Mouse (Mus musculus) gonadal fat pad, adult 2 months (tissue): ENCODE measurements around the gene Tnf. TPM values are rescaled to one million over a fixed set of nuclear protein-coding genes. Genes with fewer than 3 reads are reported as not detected.
"Not testable (repeated sequence)": the region's sequence is repeated elsewhere in the genome, so short reads cannot be mapped to it uniquely, and the experiment has no call there.

Experiments used
- DNase-seq: peaks from one replicate; pipeline ENCODE4 v3.0.0-alpha.2; 2012; ENCODE audit warnings: low read depth
- polyA plus RNA-seq: library from polyadenylated mRNA; depleted of rRNA; stranded (reverse); fragments of >200 nt; gene quantifications from 2 replicates; pipeline ENCODE4 v1.2.3, GENCODE M21; 2012

The Tnf gene
- polyA plus RNA-seq, 1 experiment: 1.3 TPM

DNA sequence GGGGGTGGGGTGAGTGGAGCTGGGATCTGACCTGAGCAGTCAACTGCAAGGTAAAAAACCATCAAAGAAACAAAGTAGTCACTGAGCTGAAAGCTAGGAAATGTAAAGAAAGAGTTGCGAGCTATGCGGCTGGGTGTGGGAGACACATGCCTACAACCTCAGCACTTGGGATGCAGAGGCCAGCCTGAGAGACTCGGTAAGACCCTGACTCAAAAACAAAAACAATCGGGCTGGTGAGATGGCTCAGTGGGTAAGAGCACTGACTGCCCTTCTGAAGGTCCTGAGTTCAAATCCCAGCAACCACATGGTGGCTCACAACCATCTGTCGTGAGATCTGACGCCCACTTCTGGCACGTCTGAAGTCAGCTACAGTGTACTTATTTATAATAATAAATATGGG, 32.3 kb upstream of the Tnf start:
- not testable (repeated sequence) for DNase-seq

DNA sequence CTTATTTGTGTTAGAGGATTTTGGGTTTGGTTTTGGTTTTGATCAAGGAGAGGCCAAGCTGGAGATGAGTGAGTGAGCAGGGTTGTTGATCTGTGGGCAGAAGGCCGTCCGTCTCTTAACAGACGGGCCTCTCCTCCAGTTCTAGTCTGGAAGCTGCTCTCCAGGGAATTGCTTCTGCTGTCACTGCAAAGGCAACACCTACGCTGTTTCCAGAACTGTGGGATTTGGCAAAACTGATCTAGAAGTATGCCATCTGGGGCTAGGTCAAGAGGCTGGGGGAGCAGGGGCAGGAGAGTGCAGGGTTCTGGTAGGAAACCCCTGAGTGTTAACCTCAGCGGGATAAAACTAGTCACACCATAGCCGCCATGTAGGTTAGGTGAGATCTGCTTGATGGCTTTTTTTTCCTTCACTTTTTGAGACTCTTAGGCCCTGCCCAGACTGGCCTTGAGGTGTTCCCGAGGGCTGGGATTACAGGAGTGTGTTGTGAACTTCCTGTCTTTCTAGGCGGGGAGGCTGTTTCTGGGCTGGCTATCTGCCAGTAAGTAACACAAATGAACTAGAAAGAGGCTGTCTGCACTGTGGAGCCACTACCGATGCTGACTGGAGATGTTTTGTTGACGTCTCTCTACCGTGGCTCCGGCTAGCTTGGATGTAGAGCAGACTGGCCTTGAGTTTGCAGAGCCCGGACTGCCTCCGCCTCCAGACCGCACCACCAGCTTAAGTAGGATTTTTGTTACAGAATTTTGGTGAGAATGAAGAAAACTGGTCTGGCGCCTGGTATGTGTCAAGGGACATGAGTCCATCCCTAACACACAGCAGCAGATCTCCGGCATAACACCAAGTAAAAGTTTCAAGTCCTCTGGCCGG, 31.5 kb upstream of the Tnf start, which contains the start of gene Atp6v1g2:
Gene Atp6v1g2 (plus strand): TSS at position 547 of the 867 bp plus-strand sequence.
- DNase-seq: no peak

DNA sequence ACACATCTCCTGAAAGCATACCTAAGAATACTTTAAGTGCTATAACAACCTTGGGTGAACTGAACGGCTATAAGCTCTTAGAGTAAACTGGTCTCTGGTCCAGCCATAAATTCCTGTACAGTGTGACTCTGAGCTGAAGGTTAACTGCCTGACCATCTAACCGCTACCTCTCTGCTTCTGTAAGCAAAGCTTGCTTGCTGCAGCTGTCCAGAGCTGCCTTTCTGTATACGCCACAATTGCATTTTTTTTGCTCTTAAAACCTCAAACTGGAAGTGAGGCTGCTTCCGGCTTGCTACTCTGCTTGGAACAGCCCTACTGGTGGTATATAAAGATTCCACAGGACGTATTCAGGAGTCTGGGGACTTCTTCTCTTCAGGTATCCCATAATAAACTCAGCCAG, 30.9 kb upstream of the Tnf start:
- no peak for DNase-seq

DNA sequence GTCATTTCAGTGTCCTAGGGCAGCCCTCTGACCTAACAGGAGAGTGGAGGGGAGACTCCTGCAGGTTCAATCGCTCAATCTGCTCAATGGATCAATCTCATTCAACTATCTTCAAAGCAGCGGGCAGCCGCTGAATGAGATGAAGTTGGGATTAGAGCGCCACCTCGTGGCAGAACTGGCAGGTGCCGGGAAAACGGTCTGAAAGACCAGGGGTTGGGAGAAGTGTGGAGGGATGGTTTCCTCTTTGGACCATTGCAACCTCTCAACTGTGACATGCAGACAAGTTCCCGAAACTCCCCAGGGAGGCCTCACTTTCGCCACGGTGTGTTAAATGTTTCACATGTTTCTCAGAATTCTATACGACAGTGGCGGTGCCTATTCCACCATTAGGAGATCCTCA, 30.2 kb upstream of the Tnf start:
- DNase-seq: no peak

DNA sequence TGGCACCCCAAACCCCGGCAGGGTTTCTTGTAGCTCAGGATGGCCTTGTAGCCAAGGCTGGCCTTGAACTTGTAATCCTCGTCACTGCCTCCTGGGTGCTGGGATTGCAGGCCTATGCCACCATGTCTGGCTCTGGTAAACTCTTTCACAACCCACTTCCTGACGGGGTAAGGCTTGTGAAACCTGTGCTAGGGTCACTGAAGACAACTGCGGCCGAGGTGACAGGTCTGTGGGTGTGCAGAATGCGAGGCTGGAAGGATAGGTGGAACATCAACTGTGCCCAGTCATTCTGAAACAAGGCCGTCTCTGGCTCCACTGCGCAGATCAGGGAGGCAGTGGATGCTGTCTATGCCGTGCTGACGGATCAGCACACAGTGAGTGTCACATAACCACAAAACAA, 29.2 kb upstream of the Tnf start:
- no peak for DNase-seq

DNA sequence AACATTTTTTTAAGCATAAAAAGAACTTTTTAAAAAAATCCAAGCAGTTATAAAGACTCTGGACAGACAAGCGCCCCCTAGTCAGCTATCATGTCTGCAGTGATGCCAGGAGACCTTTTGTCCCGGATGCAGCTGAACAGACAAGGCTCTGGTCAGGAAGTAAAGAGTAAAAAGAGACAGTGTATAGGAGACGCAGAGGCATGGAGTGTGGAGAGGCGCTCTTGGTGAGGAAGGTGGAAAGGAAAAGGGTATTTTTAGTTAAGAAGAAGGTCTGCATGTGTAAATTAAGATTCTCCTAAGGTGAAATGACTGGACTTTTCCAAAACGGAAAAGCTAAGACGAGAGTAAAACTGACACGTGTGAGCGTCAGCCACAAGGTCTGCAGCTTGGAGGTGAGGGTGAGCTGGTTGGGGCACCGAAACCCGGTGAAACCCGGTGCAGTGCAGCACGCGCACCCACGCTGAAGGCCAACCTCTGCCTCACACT, 24.8 kb upstream of the Tnf start:
- no peak for DNase-seq

DNA sequence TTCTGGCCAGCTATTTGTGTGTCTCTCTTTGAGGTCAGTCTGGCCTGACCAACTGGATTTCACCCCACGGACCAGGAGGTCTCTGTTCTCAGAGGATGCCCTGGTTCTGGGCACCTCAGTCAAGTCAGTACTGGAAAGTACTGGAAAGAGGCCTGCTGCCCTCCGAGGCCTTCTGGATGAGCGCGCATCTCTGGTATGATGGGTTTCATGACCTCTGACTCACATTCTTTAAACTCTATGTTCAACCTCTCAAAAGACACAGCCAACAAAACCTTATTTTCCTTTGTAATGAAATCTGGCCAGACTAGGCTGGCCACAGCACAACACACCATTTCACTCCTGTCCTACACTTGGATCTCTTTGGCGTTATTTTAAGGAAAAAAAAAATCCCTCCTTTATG, 23.6 kb upstream of the Tnf start:
- no peak for DNase-seq

DNA sequence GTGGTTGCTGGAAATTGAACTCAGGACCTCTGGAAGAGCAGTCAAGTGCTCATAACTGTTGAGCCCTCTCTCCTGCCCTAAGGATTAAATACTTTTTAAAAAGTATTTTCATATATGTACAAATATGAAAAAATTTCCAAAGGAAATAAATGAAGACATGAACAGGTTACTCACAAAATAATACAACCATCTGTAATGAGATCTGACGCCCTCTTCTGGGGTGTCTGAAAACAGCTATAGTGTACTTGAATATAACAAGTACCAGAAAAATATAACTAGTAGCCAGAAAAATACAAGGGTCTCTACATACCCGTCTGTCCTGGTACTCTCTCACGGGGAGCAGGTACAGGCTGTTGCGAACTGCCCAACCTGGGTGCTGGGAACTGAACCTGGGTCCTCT, 22.8 kb upstream of the Tnf start:
- no peak for DNase-seq

DNA sequence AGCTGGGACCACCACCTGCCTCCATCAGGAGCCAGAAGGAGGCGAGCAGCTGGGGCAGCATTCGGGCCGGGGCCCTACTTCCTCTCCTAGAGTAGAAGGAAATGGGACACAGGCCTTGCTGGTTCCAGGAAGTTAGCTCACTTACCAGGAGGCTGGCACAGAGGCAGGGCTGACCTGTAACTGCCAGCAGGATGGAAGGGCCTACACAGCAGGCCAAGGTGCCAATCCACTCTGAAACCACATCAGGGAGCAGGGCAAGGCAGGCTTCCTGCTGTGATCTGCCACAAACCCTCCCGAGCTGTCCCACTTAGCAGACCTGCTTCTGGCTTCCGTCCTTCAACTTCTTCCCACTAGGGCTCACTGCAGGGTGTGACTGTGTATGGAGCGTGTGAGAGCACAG, 20.5 kb upstream of the Tnf start:
- no peak for DNase-seq

DNA sequence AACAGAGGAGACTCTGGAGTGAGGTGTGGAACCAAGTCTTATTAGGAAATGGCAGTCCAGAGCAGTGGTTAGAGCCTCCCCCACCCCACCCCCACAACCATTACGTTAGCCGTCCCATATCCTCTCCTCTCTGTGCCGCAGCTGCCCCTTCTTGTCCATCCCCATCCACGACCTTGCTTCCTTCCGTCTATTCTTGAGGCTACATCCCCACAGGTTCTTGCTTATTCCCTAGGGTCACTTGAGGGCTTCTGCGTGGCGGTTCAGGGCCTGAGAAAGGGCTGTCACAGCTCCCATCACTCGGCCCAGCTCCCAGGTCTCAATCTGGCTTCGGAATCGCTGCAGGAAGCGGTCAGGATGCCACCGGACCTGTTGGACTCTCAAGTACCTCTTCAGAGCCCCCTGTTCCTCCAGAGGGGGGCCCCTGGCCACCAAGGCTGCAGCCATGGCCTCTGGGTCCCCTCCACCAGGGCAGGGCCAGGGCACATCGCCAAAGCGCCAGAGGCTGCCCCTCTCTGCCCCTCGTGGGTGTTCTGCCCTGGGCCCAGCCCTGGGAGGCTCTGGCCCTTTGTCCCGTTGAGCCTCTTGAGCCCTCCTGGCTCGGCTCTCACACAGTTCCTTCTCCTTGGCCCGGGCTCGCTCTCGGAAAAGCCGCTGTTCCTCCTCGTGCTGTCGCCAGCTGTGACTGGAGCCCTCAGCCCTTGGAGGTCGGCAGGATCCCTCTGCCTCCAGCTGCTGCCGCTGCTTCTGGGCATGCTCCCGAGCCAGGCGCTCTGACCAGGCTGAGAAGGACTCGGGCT, 18.5 kb upstream of the Tnf start, which contains the start of gene Gm16181:
Gene Gm16181 (plus strand): TSS at position 679 of the 797 bp plus-strand sequence.
- no peak for DNase-seq

DNA sequence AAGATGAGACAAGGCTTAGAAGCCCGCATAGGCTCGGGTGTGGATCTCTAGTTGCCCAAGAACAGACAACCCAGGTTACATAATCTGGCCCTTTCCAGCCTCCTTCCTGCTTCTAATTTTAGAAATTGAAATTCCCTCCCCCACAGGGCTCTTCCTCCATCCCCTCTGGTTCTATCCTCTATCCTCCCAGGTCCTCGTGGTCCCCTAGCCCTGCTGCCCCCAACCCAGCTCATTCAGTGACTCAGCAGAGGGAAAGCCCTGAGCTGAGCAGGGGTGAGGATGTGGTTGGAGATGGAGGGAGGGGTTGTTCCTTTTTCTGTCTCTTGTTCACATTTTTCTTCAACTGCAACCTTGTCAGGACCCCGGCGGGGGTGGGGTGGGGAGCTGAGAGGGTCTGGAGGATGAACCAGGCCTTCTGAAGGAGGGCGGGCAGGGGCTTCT, 17.8 kb upstream of the Tnf start:
- no peak for DNase-seq

DNA sequence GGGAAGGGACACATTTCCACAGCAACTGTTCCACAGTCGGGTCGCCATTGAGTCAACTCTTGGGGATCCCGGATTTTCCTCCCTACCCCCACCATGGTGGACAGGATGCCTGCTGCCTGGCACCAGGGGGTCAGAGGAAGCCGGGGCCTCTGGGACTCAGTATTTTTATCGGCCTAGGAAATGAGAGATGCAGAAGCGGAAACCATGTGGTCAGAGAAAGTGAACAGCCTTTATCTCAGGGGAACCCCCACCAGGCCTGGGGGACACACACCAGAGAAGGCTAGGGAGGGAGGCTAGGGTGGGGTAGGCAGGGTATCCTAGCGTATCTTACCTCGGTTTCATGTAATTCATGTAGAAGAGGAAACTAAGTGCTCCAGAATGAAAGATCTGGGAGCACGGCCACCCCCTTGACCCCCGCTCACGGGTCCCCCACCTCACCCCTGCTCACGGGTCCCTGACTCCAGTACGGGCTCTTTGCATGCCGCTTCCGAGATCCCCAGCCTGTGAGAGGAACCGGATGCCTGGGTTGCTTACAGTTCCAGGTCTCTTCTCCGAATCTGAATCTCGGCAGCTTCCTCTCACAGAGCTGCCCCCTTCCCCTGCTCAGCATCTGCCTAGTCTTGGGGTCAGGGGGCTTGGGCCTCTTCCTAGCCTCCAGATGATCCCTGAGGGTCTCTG, 16.8 kb upstream of the Tnf start:
- no peak for DNase-seq

DNA sequence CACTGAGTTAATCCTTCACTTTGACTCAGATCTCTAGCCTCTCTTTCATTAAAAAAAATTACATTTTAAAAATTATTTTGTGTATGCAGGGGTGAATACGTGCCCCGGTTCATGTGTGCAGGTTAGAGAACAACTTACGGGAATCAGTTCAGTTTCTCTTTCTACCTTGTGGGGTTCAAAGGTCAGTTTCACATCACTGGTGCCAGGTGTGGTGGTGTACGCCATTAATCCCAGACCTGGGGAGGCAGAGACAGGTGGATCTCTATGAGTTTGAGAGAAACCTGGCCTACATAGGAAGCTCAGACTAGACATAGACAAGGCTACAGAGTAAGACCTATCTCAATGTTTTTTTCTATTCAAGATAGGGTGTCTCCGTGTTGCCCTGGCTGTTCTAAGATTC, 11.3 kb upstream of the Tnf start:
- no peak for DNase-seq

DNA sequence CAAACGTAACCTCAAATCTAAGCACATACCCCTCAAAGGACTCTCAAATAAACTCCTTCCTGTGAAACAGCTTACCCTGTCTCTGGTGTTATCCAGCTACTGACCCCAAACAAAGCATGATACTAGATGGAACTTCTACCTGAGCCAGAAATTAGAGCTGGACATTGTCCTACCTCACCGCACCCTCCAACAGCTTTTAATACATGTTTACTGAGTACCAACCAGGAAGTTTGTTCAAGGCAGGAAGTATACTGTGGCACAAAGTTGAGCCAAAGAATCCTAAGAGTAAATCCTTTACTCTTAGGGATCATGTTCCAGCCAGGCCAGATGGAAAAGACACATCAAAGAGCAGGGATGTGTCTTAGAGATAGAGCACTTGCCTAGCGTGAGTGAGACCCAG, 8.8 kb upstream of the Tnf start:
- DNase-seq: no peak

DNA sequence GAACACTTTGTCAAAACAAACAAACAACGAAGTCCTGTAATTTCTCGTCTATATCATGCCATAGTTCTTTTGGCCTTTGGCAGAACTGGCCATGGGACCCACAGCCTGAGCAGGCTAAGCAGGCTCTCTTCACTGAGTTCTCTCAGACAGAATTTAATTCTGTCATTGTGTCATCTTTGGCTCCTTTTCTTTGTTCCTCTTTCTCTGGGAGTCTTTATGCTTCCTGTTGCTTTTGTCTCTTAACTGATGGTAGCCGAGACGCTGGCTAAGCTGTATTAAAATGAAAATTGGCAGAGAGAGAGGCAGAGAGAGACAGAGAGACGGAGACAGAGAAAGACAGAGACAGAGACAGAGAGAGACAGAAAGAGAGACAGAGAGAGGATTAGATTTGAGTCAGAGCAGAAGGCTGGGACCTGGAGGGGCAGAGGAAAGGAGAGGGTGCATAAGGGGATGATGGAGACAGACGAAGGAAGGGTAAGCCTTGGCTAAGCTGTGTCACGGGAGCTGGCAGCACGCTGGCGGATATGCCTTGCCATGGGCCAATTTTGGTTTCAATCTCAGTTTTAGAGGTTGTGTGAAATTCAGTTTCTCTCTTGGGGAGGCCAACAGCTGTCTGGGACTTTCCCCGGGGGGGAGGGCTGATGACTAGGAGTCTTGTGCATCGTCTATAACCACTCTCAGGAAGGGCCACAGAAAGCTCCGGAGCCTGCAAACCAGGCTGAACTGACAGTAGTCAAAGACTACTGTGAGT, 8.2 kb upstream of the Tnf start:
- no peak for DNase-seq

DNA sequence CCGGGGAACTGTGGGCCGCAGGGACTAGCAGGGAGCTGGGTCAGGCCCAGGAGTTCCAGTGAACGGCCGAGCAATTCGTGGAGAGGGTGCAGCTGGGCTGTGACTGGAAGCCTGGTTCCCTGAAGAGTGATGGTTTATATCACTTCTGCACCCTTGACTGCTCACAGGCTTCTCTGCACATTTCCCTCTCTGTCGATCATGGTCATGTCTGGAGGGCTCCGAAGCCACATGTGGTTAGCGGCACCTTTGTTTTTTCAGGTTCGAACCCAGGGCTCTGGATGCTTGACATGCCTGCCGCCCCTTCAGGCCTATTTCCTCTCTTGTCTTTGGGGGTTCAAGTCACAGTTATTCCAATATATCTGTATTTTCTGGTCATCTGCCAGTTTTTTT, 3.6 kb upstream of the Tnf start:
- DNase-seq: no peak

DNA sequence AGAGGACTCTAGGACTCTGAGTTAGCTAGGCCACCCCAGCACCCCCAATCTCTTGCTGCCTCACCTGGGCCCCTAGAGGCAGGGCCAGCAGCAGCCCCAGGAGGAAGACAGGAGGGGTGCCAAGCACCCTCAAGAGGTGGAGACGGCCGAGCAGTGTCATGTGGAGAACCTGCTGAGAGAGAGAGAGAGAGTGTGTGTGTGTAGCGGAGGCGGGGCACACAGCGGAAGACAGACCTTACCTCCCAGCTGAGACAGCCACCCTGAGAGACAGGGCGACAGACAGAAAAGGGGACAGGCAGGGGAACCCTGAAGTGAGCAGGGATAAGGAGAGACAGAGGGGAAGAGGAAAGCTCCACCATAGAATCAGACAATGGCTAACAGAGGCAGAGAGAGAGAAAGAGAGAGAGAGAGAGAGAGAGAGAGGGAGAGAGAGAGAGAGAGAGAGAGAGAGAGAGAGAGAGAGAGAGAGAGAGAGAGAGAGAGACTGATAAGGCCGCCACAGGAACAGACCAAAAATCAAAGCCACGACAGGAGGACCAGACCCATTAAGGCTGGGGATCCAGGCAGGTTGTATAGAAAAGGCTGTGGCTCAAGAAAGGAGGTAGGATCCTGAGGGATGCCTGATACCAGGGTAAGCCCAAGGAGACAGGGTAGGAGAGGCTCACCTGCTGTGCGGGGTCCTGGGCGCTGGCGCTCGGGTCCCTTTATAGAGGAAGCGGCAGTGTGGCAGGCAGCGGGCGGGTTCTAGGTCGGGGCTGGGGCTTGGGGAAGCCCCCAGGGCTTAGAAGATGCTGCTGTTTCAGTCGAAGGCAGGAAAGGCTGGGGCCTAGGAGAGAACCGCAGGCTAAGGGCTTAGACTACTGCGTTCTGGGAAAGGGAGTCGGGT, 2.9 kb upstream of the Tnf start, which contains the start of gene Lta:
Gene Lta (minus strand): TSS at position 858 of the 886 bp plus-strand sequence.
- DNase-seq: no peak

DNA sequence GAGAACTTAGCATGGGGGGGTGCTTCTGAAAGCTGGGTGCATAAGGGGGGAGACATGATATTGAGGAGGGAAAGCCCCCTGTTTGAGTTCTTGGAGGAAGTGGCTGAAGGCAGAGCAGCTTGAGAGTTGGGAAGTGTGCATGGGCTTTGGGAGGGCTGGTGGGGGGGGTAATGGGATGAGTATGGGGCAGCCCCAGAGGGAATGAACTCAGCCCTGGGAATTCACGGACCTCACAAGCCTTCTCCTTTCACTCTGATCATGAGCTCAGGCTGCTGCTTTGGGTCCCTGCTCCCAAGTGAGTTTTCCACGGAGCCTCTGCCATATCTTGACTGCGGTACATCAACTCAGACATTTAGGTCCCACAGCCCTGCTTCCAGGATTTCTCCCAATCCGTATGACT, 635 bp upstream of the Tnf start:
- DNase-seq: no peak

DNA sequence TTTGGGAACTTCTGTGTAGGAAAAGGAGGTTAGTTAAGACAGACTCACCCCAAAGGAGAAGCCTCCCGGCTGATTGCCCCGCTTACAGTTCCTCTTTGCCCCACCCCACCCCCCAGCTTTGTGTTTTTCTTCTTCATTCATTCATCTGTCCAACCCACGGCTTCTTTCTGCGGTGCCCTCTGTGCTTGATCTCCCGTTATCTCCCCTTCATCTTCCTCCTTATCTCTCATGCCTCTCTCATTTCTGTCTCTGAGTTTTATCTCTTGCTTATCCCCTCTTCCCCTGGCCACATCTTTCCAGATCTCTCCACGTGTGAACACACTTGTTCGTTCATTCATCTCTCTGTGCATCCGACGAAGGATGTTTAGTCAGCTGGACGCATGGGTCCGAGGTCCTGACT, 679 bp downstream of the Tnf start:
- no peak for DNase-seq

DNA sequence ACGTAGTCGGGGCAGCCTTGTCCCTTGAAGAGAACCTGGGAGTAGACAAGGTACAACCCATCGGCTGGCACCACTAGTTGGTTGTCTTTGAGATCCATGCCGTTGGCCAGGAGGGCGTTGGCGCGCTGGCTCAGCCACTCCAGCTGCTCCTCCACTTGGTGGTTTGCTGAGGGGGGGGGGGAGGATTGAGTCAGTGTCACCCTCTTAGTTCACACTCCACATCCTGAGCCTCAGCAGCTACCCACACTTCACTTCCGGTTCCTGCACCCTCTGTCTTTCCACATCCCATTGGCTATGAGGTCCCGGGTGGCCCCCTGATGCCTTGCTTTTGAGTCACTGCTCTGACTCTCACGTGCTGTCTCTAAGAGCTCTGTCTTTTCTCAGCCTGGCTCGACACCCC, 1.4 kb downstream of the Tnf start:
- no peak for DNase-seq
